Mouse (Mus musculus): ENCODE measurements around the gene Ncoa7.

- TF ChIP-seq CTCF (IDR thresholded peaks at IDR 0.05; ENCODE audit: control insufficient read depth, insufficient read depth, low read length) (no peak), POLR2A (IDR thresholded peaks at IDR 0.05; ENCODE audit: borderline replicate concordance, control insufficient read depth, low read depth, low read length) (no peak)
These were observed 125.1 kb downstream of the Ncoa7 start for GRCm38 (mm10) chr10:30678051-30678450.

All from bone marrow, adult 2 months (tissue).